Mouse (Mus musculus): Measurements from ENCODE around the gene Cacng1. TPM values are rescaled to one million over a fixed set of nuclear protein-coding genes. Genes with fewer than 3 reads are reported as not detected.
A peak's percentile ranks its signal among the peaks of the same experiment; 100 is the strongest.

The Cacng1 gene
- 0.05 TPM for polyA plus RNA-seq (2021)

DNA sequence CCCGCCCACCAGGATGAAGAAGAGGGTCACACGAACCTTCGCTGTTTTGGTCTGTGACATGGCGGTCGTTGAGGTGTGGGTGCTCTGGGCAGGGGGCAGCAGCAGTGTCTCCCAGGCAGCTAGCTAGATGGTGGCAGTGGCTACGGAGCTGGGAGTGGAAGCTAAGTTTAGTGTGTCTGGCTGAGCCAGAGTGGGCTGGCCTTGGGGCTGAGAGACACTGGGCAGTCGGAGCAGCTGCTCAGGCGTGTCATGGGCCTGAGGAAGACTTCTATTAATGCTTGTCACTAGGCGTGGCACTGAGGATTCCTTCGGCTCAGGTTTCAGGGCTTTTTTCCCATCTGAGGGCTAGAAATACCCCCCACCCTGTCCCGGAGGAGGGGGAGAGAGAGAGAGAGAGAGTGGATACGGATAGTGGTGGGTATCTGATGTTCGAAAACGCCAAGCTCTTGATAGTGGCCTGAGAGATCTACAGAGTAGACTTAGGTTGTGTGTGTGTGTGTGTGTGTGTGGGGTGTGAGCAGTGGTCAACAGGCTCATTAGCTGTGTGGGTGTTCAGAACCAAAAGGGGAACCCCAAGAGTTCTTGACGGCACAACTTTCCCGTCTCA is at the start of gene Cacng1:
Gene Cacng1, minus strand, starts transcription at position 191 of the 607 bp plus-strand sequence.
- TF ChIP-seq CTCF (IDR thresholded peaks at IDR 0.05), result no peak
- CTCF ChIA-PET, result interaction anchor here (2.0 kb wide), 1 partner anchor 14 kb away, joined by 5 read pairs; no protein-coding TSS in a partner anchor
- in situ Hi-C loops (cut with MboI; ENCODE audit: low pct_unique_long_range_greater_than_20kb), result no loop called here
- H3K27me3 ChIP-seq, result no peaks in the 10 kb centered on the region
- no peak for ATAC-seq
- POLR2A ChIA-PET, result no interaction called here
- no peak for DNase-seq (ENCODE audit: low read depth, low spot score)

DNA sequence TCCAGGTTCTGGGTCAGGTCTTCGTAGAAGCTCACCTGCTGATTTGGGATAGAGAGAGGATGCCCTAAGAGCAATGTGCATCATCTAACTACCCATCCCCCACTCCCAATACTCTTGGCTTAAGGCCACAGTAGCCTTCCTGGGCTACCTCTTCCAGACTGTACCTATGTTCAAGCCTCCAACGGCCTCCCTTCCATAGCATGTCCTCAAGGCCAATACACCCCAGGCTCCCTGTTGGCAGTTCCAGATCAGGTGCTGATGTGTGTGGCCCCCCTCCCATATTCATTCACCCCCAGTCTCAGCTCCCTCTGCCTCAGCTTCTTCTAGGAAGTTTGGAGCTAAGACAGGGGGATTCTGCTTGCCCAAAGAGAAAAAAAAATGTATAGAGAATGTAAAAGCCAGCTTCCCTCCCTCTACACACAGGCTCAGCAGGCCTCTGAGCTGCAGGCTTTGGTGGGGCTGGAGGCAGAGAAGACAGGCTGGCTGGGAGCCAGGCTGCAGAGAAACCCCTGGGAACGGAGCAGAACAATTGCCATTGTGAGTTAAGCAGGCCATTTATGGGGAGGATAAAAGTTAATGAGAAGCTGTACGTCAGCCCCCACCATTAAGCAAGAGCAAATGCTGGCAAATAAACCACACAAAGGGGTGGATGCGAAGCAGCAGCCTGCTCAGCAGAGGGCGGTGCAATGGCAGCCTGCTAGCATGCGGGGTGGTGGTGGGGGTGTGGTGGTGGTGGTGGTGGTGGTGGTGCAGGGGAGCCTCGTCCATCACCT is 46.6 kb upstream of the Cacng1 start:
- no peak for ATAC-seq
- ChIA-PET CTCF (interaction anchor here (1.1 to 2.2 kb wide), 5 partner anchors 9 to 25 kb away, joined by 3 to 7 read pairs (median 5); no protein-coding TSS in a partner anchor), POLR2A (interaction anchor here (1.2 to 1.8 kb wide), 2 partner anchors 13 to 79 kb away, joined by 3 read pairs; no protein-coding TSS in a partner anchor)
- TF ChIP-seq CTCF (IDR thresholded peaks at IDR 0.05), result no peak
- peak; percentile 72 for DNase-seq (ENCODE audit: low read depth, low spot score)
- in situ Hi-C loops (cut with MboI; ENCODE audit: low pct_unique_long_range_greater_than_20kb), result no loop called here
- H3K27me3 ChIP-seq, result no peaks in the 10 kb centered on the region

DNA sequence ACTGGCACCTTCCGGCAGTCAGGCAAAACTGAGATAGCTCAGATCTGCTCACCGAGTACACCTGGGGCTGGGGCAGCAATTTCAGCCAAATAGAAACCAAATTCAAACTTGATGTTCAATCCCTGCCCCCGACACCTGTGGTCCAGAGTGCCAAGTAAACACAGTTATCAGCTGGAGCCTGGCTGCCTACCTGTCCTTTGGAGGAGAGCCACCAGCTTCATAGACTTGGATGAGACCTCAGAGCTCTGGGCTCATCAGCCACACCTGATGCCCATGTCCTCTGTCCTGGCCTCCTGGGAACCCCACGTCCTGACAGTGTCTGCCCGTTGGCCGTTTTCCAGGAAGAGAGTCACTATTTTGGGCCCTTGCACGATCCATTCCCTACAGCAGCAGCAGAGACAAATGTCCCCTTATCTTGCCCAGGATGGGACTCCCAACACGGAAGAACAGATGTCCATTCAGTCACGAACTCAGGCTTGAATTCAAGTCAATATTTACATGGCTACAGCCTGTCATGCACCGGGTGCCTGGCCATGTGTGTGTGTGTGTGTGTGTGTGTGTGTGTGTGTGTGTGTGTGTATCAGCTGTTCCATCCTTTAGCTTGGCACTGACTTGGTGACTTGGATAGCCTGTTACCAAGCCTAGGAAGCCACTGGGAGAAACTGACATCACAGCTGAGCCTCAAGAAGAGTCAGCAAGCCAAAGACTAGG is 45.6 kb upstream of the Cacng1 start:
- no peak for TF ChIP-seq CTCF (IDR thresholded peaks at IDR 0.05)
- ATAC-seq (no peak), DNase-seq (ENCODE audit: low read depth, low spot score) (no peak)
- H3K27me3 ChIP-seq, result no peaks in the 10 kb centered on the region
- in situ Hi-C loops (cut with MboI; ENCODE audit: low pct_unique_long_range_greater_than_20kb), result no loop called here
- CTCF ChIA-PET, result interaction anchor here (1.1 to 2.2 kb wide), 5 partner anchors 12 to 24 kb away, joined by 3 to 7 read pairs (median 5); no protein-coding TSS in a partner anchor
- POLR2A ChIA-PET, result interaction anchor here (1.8 kb wide), 1 partner anchor 12 kb away, joined by 3 read pairs; no protein-coding TSS in a partner anchor

DNA sequence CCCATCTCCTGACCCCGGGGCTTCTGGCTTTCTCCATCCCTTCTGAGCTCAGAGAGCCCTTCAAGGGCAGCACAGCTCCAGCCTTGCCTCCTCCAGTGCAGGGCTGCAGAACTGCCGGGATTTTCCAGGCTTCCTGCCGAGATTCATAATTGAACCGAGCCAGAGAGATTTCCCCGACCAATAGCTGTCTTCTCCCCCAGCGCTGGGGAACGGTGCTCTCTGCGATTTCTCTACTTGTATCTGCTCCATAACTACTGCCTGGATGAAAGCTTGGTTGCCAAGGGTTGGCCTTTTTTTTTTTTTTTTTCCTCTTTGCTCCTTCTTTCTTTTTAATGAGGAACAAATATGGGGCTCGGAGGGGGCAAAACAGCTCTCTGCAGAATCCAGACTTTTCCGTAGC is 43.7 kb upstream of the Cacng1 start:
- POLR2A ChIA-PET, result interaction anchor here (0.9 kb wide), 1 partner anchor 8 kb away, joined by 3 read pairs; no protein-coding TSS in a partner anchor
- no peak for TF ChIP-seq CTCF (IDR thresholded peaks at IDR 0.05)
- H3K27me3 ChIP-seq, result no peaks in the 10 kb centered on the region
- ATAC-seq, result no peak
- no peak for DNase-seq (ENCODE audit: low read depth, low spot score)
- in situ Hi-C loops (cut with MboI; ENCODE audit: low pct_unique_long_range_greater_than_20kb), result no loop called here
- CTCF ChIA-PET, result no interaction called here

DNA sequence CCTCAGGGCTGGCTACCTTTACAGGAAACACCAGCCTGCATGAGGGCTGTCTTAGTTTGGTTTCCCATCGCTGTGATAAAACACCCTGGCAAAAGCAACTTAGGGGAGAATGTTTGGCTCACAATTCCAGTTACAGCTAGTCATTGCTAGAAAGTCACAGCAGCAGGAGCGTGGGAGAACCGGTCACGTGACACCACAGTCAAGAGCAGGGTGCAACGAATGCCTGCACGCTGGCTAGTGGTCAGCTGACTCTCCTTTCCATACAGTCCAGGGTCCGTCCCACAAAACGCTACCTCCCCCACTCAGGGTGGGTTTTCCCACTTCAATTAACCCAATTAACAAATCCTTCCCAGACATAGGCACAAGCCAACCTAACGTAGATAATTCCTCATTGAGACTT is 43.2 kb upstream of the Cacng1 start:
- in situ Hi-C loops (cut with MboI; ENCODE audit: low pct_unique_long_range_greater_than_20kb), result no loop called here
- ATAC-seq (no peak), DNase-seq (ENCODE audit: low read depth, low spot score) (no peak)
- H3K27me3 ChIP-seq, result no peaks in the 10 kb centered on the region
- no peak for TF ChIP-seq CTCF (IDR thresholded peaks at IDR 0.05)
- ChIA-PET POLR2A (interaction anchor here (0.9 kb wide), 1 partner anchor 9 kb away, joined by 3 read pairs; no protein-coding TSS in a partner anchor), CTCF (no interaction called here)

GRCm38 (mm10) chr11:107749114-107749513 is 32.8 kb upstream of the Cacng1 start:
- no peak for DNase-seq (ENCODE audit: low read depth, low spot score)
- no peak for ATAC-seq
- TF ChIP-seq CTCF (IDR thresholded peaks at IDR 0.05), result no peak
- ChIA-PET POLR2A (no interaction called here), CTCF (interaction anchor here (1.4 to 2.3 kb wide), 4 partner anchors 13 to 36 kb away, joined by 3 to 7 read pairs (median 4); no protein-coding TSS in a partner anchor)
- in situ Hi-C loops (cut with MboI; ENCODE audit: low pct_unique_long_range_greater_than_20kb), result no loop called here
- no peaks in the 10 kb centered on the region for H3K27me3 ChIP-seq

DNA sequence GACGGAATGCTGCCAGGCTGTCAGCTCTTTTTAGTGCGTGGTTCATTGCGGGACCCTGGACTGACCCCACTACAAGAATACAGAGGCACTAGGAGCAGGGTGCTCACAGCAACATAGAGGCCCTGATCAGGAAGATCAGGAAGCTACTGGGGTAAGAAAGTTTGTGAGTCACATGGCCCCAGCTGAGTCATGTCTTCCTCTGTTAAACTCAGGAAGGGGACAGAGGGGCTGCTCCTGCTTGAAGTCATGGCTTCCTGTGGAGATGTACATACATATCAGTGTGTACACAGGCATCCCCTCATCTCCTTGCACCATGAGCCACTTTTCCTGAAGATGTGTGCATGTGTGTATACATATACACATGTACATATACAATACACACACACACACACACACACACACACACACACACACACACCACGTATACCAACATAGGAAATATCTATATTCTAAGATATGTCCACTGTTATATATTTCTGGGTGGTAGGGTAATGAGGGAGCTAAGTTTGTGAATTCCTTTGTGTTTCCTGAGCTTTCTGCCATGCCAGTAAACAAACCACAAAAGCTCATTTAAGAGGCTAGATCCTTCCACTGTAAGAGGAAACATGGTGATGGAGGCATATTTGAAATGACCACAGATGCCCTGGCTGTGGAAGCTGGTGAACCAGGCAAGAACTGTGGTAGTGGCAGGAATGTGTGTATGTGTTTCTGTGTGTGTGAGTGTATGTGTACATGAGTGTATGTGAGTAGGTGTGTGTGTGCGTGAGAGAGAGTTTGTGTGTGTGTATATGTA is 32.1 kb upstream of the Cacng1 start:
- POLR2A ChIA-PET, result no interaction called here
- H3K27me3 ChIP-seq, result no peaks in the 10 kb centered on the region
- ATAC-seq (no peak), DNase-seq (ENCODE audit: low read depth, low spot score) (no peak)
- CTCF ChIA-PET, result interaction anchor here (1.4 to 2.3 kb wide), 4 partner anchors 13 to 37 kb away, joined by 3 to 7 read pairs (median 4); no protein-coding TSS in a partner anchor
- no peak for TF ChIP-seq CTCF (IDR thresholded peaks at IDR 0.05)
- in situ Hi-C loops (cut with MboI; ENCODE audit: low pct_unique_long_range_greater_than_20kb), result no loop called here

- H3K27me3 ChIP-seq, result no peaks in the 10 kb centered on the region
- no peak for TF ChIP-seq CTCF (IDR thresholded peaks at IDR 0.05)
- no peak for DNase-seq (ENCODE audit: low read depth, low spot score)
- no peak for ATAC-seq
- ChIA-PET POLR2A (no interaction called here), CTCF (no interaction called here)
- in situ Hi-C loops (cut with MboI; ENCODE audit: low pct_unique_long_range_greater_than_20kb), result no loop called here
Observed at GRCm38 (mm10) chr11:107743100-107743499, 26.8 kb upstream of the Cacng1 start.

- no peak for TF ChIP-seq CTCF (IDR thresholded peaks at IDR 0.05)
- ChIA-PET POLR2A (interaction anchor here (1.2 kb wide), 1 partner anchor 8 kb away, joined by 4 read pairs; no protein-coding TSS in a partner anchor), CTCF (interaction anchor here (1.3 to 1.4 kb wide), 2 partner anchors 24 to 28 kb away, joined by 3 to 5 read pairs; no protein-coding TSS in a partner anchor)
- no peaks in the 10 kb centered on the region for H3K27me3 ChIP-seq
- in situ Hi-C loops (cut with MboI; ENCODE audit: low pct_unique_long_range_greater_than_20kb), result no loop called here
- DNase-seq (ENCODE audit: low read depth, low spot score), result no peak
- ATAC-seq, result peak; percentile 29
Observed at GRCm38 (mm10) chr11:107738418-107739099, 22.2 kb upstream of the Cacng1 start.

Measured in Patski (cell line).